Mouse (Mus musculus): ENCODE results near the gene Rpl22.

Rpl22 gene

DNA sequence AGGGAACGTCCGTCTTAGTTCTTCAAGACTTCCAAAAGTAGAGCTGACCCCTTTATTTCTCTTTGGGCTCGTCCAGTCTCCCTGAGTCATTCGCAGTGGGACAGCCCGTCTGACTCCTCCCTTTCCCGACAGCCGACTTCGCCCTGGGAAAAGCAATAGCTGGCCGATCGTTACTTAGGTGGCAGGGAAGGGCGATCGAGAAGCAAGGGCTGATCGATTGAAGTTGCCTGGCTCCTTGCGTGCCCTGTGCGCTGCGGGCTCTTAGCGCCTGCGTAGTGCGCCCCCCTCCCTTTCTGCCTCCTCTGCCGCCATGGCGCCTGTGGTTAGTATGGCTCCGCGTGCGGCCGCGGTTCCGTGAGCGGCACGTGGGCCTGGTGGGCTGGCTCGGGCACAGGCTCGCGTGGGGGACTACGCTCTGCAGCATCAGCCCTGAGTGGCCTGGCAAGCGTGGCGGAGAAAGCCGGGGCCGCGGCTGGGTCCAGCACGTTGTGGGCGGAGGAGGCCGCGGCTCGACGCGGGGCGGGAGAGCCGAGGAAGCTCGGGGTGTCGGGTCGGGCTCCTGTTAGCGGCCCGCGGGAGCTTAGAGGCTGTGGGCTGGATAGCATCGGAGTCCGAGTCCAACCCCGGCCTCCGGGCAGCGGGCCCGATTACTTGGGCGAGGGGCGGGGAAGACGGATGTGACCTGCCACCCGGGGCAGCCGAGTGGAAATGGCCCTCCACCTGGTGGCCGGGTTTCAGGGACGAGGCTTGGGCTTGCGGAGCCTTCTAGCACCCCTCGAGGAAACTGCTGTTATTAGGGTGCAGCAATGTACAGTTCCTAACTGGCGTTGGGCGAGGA, at the start of gene Rpl22:
Gene Rpl22 (plus strand): TSS at position 169 of the 838 bp plus-strand sequence.
- DNase-seq (ENCODE audit: low read depth, low spot score): peak; percentile 99

GRCm38 (mm10) chr4:152276389-152277347, 48.9 kb upstream of the Rpl22 start:
- DNase-seq (ENCODE audit: low read depth, low spot score): peak; percentile 71

DNA sequence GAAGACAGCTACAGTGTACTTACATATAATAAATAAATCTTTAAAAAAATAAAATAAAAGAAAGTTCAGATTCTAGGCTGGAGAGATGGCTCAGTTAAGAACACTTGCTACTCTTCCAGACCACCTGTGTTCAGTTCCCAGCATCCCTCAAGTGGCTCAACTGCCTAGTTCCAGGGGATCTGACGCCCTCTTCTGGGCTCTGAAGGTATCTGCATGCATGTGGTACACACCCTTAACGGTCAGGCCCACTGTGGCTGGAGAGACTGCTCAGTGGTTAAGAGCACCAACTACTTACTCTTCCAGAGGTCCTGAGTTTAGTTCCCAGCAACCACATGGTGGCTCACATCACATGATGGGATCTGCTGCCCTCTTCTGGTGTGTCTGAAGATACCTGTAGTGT, 47.6 kb upstream of the Rpl22 start:
- peak; percentile 91 for DNase-seq (ENCODE audit: low read depth, low spot score)

DNA sequence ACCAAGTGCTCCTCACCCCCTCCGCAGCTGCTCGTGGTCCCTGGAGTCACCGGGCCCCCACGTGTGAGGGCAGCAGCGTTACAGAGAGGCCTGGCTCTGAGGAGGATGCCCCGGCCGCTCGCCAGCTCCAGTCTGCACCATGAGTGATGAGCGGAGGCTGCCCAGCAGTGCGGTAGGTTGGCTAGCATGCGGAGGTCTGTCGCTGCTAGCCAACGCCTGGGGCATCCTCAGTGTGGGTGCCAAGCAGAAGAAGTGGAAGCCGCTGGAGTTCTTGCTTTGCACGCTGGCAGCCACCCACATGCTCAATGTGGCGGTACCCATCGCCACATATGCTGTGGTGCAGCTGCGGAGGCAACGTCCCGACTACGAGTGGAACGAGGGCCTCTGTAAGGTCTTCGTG, 46.6 kb upstream of the Rpl22 start:
- no peak for DNase-seq (ENCODE audit: low read depth, low spot score)

DNA sequence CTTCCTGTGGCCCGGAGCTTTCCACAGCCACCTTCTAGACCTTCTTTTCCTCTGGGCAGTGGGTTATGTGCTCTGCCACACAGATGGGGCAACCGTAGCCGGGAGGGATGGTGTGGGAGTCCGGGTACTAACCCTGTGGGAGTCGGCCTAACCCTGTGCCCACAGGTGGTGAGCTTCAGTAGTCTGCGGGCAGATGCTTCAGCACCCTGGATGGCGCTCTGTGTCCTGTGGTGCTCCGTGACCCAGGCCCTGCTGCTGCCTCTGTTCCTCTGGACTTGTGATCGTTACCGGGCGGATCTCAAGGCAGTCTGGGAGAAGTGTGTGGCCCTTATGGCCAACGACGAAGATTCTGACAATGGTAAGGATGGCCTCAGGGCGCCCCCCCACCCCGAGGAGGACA, 43.9 kb upstream of the Rpl22 start:
- no peak for DNase-seq (ENCODE audit: low read depth, low spot score)

DNA sequence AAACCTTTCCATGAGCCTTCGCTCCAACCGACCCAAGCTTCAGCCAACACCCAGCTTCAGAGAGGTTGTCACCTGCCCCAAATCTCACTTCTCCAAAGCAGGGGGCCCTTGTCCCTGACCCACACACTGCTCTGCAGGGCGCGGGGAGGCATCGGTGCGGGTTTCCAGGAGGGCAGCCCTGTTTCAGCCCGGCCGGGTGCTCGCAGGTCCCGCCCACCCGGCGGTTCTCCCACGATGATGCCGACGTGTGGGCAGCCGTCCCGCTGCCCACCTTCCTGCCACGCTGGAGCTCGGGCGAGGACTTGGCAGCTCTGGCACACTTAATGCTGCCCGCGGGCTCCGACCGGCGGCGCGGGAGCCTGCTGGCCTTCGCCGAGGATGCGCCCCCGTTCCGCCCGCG, 42.8 kb upstream of the Rpl22 start:
- DNase-seq (ENCODE audit: low read depth, low spot score): no peak

DNA sequence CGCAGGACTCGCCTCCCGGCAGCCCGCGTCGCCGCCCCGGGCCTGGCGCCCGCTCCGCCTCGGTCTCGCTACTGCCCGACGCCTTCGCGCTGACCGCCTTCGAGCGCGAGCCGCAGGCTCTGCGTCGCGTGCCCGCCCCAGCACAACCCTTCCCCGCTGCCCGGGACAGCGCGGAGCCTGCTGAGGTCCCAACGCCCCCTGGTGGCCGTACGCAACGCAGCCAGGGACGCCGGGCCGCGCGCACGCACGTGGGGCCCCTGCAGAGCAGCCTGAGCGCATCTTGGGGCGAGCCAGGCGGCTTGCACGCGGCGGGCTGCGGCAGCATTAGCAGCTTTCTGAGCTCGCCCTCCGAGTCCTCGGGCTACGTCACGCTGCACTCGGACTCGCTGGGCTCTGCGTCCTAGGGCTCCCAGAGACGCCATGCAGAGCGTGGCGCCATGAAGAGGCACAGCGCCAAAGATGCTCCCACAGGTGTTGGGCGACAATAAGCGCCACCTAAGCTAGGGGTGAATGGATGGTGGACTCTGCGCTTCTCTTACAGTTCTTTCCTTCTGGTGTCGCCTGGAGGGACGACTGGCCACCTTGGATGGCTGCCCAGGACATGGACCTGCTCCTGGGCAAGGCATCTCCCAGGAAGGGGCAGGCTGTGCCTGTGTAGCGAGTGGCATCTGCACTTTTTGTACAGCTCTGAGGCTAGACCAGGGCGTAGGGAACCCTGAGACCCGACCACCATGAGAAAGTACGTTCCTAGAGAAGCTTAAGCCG, 42.2 kb upstream of the Rpl22 start:
- peak; percentile 81 for DNase-seq (ENCODE audit: low read depth, low spot score)

- peak; percentile 72 for DNase-seq (ENCODE audit: low read depth, low spot score)
Observed at GRCm38 (mm10) chr4:152285505-152285904, 40.0 kb upstream of the Rpl22 start.

GRCm38 (mm10) chr4:152286183-152286582, 39.4 kb upstream of the Rpl22 start:
- DNase-seq (ENCODE audit: low read depth, low spot score): peak; percentile 84

- DNase-seq (ENCODE audit: low read depth, low spot score): peak; percentile 71
Observed at GRCm38 (mm10) chr4:152286887-152287286, 38.7 kb upstream of the Rpl22 start.

GRCm38 (mm10) chr4:152287317-152288120, 38.0 kb upstream of the Rpl22 start:
- DNase-seq (ENCODE audit: low read depth, low spot score): no peak

DNA sequence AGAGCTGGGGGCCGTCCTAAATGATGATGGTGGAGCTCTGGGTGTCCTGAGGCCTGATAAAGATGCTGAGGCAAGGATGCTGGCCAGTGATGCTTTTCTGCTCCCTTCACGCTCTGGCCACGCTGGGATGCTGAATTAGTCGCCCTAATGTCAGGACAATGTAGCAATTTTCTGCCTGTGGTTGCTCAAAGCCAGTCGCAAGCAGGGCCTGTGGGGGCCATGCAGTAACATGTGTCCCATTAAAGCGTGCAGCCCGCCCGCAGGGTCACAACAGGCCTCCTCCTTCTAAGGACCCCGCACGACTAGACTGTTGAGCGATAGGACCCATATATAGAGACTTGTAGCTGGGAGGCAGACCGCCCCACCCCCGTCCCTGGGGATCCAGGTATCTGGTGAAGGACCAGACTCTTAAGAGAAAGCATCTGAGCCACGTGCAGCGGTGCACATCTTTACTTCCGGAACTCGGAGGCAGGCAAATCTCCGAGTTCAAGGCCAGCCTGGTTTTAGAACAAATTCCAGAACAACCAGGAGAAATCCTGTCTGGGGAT, 37.1 kb upstream of the Rpl22 start:
- DNase-seq (ENCODE audit: low read depth, low spot score): no peak

DNA sequence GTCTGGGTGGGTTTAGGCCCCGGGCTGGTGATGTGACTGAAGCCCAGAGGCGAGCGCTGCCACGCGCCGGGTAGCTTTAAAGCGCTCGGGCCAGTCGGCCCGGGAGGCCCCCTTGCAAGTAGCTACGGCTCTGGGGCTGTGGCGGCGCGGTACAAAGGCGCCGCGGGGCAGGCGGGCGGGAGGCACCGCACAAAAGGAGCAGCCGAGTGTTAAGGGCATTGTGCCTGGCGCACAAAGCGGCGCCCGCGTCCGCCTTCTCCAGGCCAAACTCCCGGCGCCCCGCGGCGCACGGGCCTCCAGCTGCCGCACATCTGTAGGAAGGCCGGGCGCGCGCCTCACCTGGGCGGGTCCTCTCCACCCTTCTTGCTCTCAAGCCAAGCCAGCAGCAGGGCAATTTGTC, 35.2 kb upstream of the Rpl22 start:
- DNase-seq (ENCODE audit: low read depth, low spot score): peak; percentile 90

DNA sequence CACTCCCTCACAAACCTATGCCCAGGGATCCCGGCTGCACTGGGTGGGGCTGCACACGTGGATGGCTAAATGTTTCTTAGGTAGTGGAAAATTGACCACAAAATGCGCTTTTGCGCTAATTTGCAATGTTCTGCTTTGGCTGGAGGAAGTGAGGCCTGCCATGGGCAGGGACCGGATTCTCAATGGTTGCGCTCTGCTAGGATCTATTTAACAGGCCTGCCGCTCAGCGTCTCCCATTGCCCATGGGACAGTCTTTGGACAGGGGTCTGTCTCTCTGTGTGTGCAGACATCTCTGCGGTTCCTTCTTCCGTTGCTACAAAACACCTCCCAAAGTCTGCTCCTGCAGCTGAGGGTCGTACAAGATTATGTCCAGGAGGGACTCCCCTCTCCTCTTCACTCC, 34.6 kb upstream of the Rpl22 start:
- DNase-seq (ENCODE audit: low read depth, low spot score): no peak

GRCm38 (mm10) chr4:152291562-152291961, 34.0 kb upstream of the Rpl22 start, which contains the start of gene Hes3:
TSS of gene Hes3 (minus strand) at chr4:152291662.
- DNase-seq (ENCODE audit: low read depth, low spot score): no peak

DNA sequence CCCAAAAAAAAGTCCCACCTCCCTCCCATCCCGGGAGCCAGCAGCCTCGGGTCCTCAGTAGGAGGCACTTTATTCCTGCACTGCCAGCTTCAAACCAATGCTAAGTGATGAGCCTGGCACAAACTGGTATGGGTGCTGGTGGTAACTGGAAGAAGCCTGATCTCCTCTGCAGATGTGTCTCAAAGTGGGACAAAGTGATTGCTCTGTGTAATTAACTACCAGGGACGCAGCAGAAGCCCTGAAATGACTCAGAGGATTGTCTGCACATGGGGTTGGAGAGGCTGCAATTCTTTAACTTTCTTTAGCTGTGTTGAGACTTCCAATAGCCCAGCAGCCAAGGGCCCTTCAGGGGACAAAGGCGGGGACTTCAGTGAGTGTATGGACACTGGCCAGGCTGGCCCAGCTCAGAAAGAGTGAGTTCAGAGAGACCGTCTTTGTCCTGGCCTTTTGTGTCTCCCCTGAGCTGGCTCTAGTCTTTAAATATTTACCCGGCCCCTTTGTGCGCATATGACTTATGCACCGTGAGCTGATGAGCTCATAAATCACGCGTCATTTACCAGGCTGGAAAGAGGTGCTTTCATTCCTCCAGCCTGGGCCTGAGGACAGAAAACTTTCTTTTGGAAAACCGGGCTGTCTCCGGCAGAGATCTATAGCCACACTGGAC, 33.3 kb upstream of the Rpl22 start:
- no peak for DNase-seq (ENCODE audit: low read depth, low spot score)

GRCm38 (mm10) chr4:152294188-152294929, 31.2 kb upstream of the Rpl22 start:
- peak; percentile 50 for DNase-seq (ENCODE audit: low read depth, low spot score)

- peak; percentile 52 for DNase-seq (ENCODE audit: low read depth, low spot score)
Observed at GRCm38 (mm10) chr4:152295916-152296315, 29.6 kb upstream of the Rpl22 start.

DNA sequence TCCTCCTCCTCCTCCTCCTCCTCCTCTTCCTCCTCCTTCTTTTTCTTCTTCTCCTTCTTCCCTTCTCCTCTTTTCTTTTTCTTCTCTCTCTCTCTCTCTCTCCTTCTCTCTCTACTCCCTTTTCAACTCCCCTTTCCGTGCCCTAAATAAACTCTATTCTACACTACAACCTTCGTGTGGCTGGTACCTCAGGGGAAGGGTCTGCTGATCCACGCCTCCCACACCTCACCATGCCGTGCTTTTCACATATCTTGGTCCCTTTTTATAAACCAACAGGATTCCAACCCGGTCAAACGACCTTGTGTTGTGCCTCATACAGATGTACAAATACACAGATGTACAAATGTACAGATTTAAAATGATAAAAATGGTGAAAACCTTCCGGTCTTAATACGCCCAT, 29.2 kb upstream of the Rpl22 start:
- no peak for DNase-seq (ENCODE audit: low read depth, low spot score)
